Mouse (Mus musculus) testis, adult 2 months (tissue): ENCODE data around the gene Gm20458. TPM values are rescaled to one million over a fixed set of nuclear protein-coding genes. Genes with fewer than 3 reads are reported as not detected.

ENCODE experiments used
- H3K27ac ChIP-seq: fragments of 200-500 bp; 2 replicates; pipeline ENCODE4 v1.5.1; 2012; ENCODE audit warnings: low read depth, low read length; ENCODE audit not compliant: control insufficient read depth, insufficient read depth
- H3K27me3 ChIP-seq: fragments of 200-500 bp; 2 replicates; pipeline ENCODE4 v1.6.1; 2012; ENCODE audit warnings: mild to moderate bottlenecking, low read length, moderate library complexity; ENCODE audit not compliant: control insufficient read depth, insufficient read depth
- H3K36me3 ChIP-seq: fragments of 200-500 bp; 2 replicates; pipeline ENCODE4 v1.6.1; 2012; ENCODE audit warnings: mild to moderate bottlenecking, low read length; ENCODE audit not compliant: control insufficient read depth, insufficient read depth
- H3K4me1 ChIP-seq: fragments of 200-500 bp; 2 replicates; pipeline ENCODE4 v1.6.1; 2012; ENCODE audit warnings: low read length; ENCODE audit not compliant: control insufficient read depth, insufficient read depth
- H3K4me3 ChIP-seq: fragments of 200-500 bp; 2 replicates; pipeline ENCODE4 v1.5.1; 2012; ENCODE audit warnings: low read depth, mild to moderate bottlenecking, low read length, moderate library complexity, mixed read lengths; ENCODE audit not compliant: control insufficient read depth
- CTCF ChIP-seq: fragments of 200-500 bp; IDR thresholded peaks from 2 replicates; pipeline ENCODE4 v1.5.1; 2012; ENCODE audit warnings: low read depth, mild to moderate bottlenecking, inconsistent platforms, low read length, moderate library complexity; ENCODE audit not compliant: control insufficient read depth, insufficient read depth, insufficient replicate concordance
- POLR2A ChIP-seq: fragments of 200-500 bp; IDR thresholded peaks from 2 replicates; pipeline ENCODE4 v1.6.1; 2012; ENCODE audit warnings: low read depth, mild to moderate bottlenecking, inconsistent platforms, low read length, moderate library complexity; ENCODE audit not compliant: control insufficient read depth
- polyA plus RNA-seq: library from polyadenylated mRNA; depleted of rRNA; stranded (reverse); fragments of >200 nt; gene quantifications from 2 replicates; pipeline ENCODE4 v1.2.3, GENCODE M21; 2012

Gm20458 gene
- polyA plus RNA-seq, 1 experiment = 5.0 TPM

- H3K27me3 ChIP-seq = no peaks in the 10 kb centered on the region
- H3K27ac ChIP-seq = no peak overlapping the region
- H3K4me3 ChIP-seq = no peak overlapping the region
- no peaks in the 10 kb centered on the region for H3K4me1 ChIP-seq
- TF ChIP-seq CTCF (no peak), POLR2A (no peak)
- H3K36me3 ChIP-seq = no peaks in the 10 kb centered on the region
These were observed 38.8 kb upstream of the Gm20458 start for GRCm38 (mm10) chr2:164421979-164422378.

- Histone ChIP-seq H3K27me3 (no peaks in the 10 kb centered on the region), H3K36me3 (no peaks in the 10 kb centered on the region), H3K4me1 (no peaks in the 10 kb centered on the region), H3K4me3 (no peak overlapping the region), H3K27ac (no peak overlapping the region)
- TF ChIP-seq CTCF (no peak), POLR2A (no peak)
These were observed 37.9 kb upstream of the Gm20458 start for GRCm38 (mm10) chr2:164422675-164423393.

GRCm38 (mm10) chr2:164423464-164423863, 37.3 kb upstream of the Gm20458 start:
- no peaks in the 10 kb centered on the region for H3K27me3 ChIP-seq
- H3K4me1 ChIP-seq = no peaks in the 10 kb centered on the region
- no peak for TF ChIP-seq POLR2A
- TF ChIP-seq CTCF = no peak
- no peak overlapping the region for H3K27ac ChIP-seq
- no peak overlapping the region for H3K4me3 ChIP-seq
- no peaks in the 10 kb centered on the region for H3K36me3 ChIP-seq

GRCm38 (mm10) chr2:164424406-164424805, 36.4 kb upstream of the Gm20458 start:
- Histone ChIP-seq H3K36me3 (no peaks in the 10 kb centered on the region), H3K27ac (no peak overlapping the region), H3K27me3 (no peaks in the 10 kb centered on the region), H3K4me3 (no peak overlapping the region), H3K4me1 (no peaks in the 10 kb centered on the region)
- TF ChIP-seq POLR2A (no peak), CTCF (no peak)

- TF ChIP-seq CTCF (no peak), POLR2A (no peak)
- Histone ChIP-seq H3K36me3 (no peaks in the 10 kb centered on the region), H3K27ac (no peak overlapping the region), H3K4me1 (peaks cover 3% of the 10 kb centered on the region), H3K4me3 (no peak overlapping the region), H3K27me3 (no peaks in the 10 kb centered on the region)
These were observed 35.4 kb upstream of the Gm20458 start for GRCm38 (mm10) chr2:164425401-164425800.

DNA sequence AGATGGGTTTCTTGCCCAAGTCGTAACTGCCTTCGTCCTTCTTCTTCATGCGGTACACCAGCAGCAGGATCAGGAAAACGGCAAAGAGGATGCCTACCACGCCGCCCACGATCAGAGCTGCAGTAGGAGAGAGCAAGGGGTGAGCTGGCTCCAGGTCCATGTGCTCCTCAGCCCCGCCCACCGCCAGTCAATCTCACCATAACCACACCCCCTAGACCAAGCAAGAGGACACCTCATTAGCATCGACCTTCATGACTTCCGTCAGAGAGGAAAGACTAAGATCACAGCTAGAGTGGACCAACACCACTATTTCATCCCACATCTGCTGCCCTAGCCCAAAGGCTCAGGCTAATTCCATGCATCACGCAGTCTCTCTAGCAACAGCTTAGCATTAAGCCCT, 34.6 kb upstream of the Gm20458 start:
- no peak for TF ChIP-seq CTCF
- no peak for TF ChIP-seq POLR2A
- H3K27me3 ChIP-seq = no peaks in the 10 kb centered on the region
- peaks cover 10% of the 10 kb centered on the region for H3K4me1 ChIP-seq
- H3K36me3 ChIP-seq = no peaks in the 10 kb centered on the region
- no peak overlapping the region for H3K4me3 ChIP-seq
- no peak overlapping the region for H3K27ac ChIP-seq

- TF ChIP-seq POLR2A (no peak), CTCF (no peak)
- Histone ChIP-seq H3K27me3 (no peaks in the 10 kb centered on the region), H3K4me1 (peaks cover 16% of the 10 kb centered on the region), H3K36me3 (no peaks in the 10 kb centered on the region), H3K4me3 (no peak overlapping the region), H3K27ac (no peak overlapping the region)
These were observed 33.8 kb upstream of the Gm20458 start for GRCm38 (mm10) chr2:164426952-164427351.
